Mouse (Mus musculus) lung, embryonic 14.5 days (tissue): ENCODE results near the gene Armc8. TPM values are rescaled to one million over a fixed set of nuclear protein-coding genes. Genes with fewer than 3 reads are reported as not detected.

Experiments used
- ATAC-seq: fragments of 200-750 bp; cut with Nextera tagmentation; 2 replicates; pipeline ENCODE4 v1.8.0; 2017; ENCODE audit warnings: mild to moderate bottlenecking, moderate TSS enrichment, moderate library complexity; ENCODE audit not compliant: insufficient read depth
- DNase-seq: peaks from one replicate; pipeline ENCODE4 v3.0.0-alpha.2; 2015
- H3K27ac ChIP-seq: fragments of 300-500 bp; sonication (generic); 2 replicates; pipeline ENCODE4 v1.5.1; 2014; ENCODE audit warnings: low read depth, mild to moderate bottlenecking, moderate library complexity
- H3K27me3 ChIP-seq: fragments of 300-500 bp; sonication (generic); 2 replicates; pipeline ENCODE4 v1.6.1; 2014; ENCODE audit warnings: low read length, control low read depth; ENCODE audit not compliant: insufficient read depth
- H3K36me3 ChIP-seq: fragments of 300-500 bp; sonication (generic); 2 replicates; pipeline ENCODE4 v1.6.1; 2014; ENCODE audit warnings: control low read depth; ENCODE audit not compliant: insufficient read depth
- H3K4me1 ChIP-seq: fragments of 300-500 bp; sonication (generic); 2 replicates; pipeline ENCODE4 v1.6.1; 2014; ENCODE audit warnings: antibody characterized with exemption, control low read depth; ENCODE audit not compliant: insufficient read depth
- H3K4me2 ChIP-seq: fragments of 300-500 bp; sonication (generic); 2 replicates; pipeline ENCODE4 v1.6.1; 2014; ENCODE audit warnings: mild to moderate bottlenecking
- H3K4me3 ChIP-seq: fragments of 300-500 bp; sonication (generic); 2 replicates; pipeline ENCODE4 v1.5.1; 2014; ENCODE audit warnings: low read depth, low read length
- H3K9ac ChIP-seq: fragments of 300-500 bp; sonication (generic); 2 replicates; pipeline ENCODE4 v1.6.1; 2014
- H3K9me3 ChIP-seq: fragments of 300-500 bp; sonication (generic); 2 replicates; pipeline ENCODE4 v1.6.1; 2016; ENCODE audit warnings: low read depth, low read length, control low read depth
- CTCF ChIP-seq: IDR thresholded peaks from 2 replicates; pipeline ENCODE4 v1.5.1; 2016; ENCODE audit warnings: antibody characterized with exemption, low read depth
- WGBS: fragments of 180-500 bp; shearing (Covaris S2); extraction: QIAGEN DNeasy Blood & Tissue Kit; methylation state at CpG from one replicate; pipeline ENCODE4 v1.1.7; 2014; 5-methylcytosine and 5-hydroxymethylcytosine counted together
- polyA plus RNA-seq: library from polyadenylated mRNA; unstranded; fragments of >200 nt; fragmentation: Nextera tagmentation; extraction: Ambion mirVana; gene quantifications from 2 replicates; pipeline ENCODE4 v1.2.1, GENCODE M21; 2014

Armc8 gene
- polyA plus RNA-seq, 1 experiment from 2014 or later, result 26.6 TPM

GRCm38 (mm10) chr9:99468572-99468971 is 100.1 kb downstream of the Armc8 start:
- WGBS, result 67% methylated on average over 9 of the region's 9 CpGs
- no peak for TF ChIP-seq CTCF
- no peak for ATAC-seq

GRCm38 (mm10) chr9:99464876-99465275 is 103.8 kb downstream of the Armc8 start:
- no peak for TF ChIP-seq CTCF
- Histone ChIP-seq H3K9me3 (no peaks in the 10 kb centered on the region), H3K27ac (no peak overlapping the region), H3K36me3 (no peaks in the 10 kb centered on the region), H3K9ac (no peak overlapping the region), H3K4me1 (no peaks in the 10 kb centered on the region), H3K27me3 (no peaks in the 10 kb centered on the region), H3K4me3 (no peak overlapping the region), H3K4me2 (no peak overlapping the region)
- DNase-seq, result no peak
- WGBS, result 77% methylated on average over 6 of the region's 6 CpGs
- ATAC-seq, result no peak

More at GRCm38 (mm10) chr9:99468572-99468971, 100.1 kb downstream of the Armc8 start:
- Histone ChIP-seq H3K27me3 (no peaks in the 10 kb centered on the region), H3K36me3 (no peaks in the 10 kb centered on the region), H3K4me1 (no peaks in the 10 kb centered on the region), H3K9me3 (no peaks in the 10 kb centered on the region), H3K4me2 (no peak overlapping the region), H3K4me3 (no peak overlapping the region), H3K9ac (no peak overlapping the region), H3K27ac (no peak overlapping the region)
- no peak for DNase-seq

DNA sequence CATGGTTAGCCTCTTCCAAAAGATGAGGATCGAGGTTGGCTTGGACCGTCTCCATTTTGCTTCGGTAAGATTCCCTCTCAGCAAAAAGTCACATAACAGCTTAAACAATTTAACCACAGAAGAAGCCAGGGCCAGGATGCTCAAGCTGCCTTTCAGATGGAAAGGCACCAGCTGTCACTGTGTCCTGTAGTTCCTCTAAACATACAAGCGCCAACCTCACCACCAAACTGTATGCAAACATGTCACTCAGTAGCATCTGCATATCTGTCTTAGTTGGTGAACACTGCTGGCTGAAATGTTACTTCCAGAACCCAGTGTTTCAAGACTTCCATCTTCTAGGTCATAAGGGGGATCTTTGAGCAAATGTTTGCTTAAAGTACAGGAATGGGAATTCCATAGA is 109.0 kb downstream of the Armc8 start:
- H3K27me3 ChIP-seq, result no peaks in the 10 kb centered on the region
- ATAC-seq (no peak), DNase-seq (no peak)
- no peaks in the 10 kb centered on the region for H3K4me1 ChIP-seq
- H3K4me3 ChIP-seq, result no peak overlapping the region
- H3K27ac ChIP-seq, result no peak overlapping the region
- 71% methylated on average over 4 of the region's 4 CpGs for WGBS
- H3K9ac ChIP-seq, result no peak overlapping the region
- no peaks in the 10 kb centered on the region for H3K9me3 ChIP-seq
- H3K36me3 ChIP-seq, result no peaks in the 10 kb centered on the region
- no peak for TF ChIP-seq CTCF
- no peak overlapping the region for H3K4me2 ChIP-seq

DNA sequence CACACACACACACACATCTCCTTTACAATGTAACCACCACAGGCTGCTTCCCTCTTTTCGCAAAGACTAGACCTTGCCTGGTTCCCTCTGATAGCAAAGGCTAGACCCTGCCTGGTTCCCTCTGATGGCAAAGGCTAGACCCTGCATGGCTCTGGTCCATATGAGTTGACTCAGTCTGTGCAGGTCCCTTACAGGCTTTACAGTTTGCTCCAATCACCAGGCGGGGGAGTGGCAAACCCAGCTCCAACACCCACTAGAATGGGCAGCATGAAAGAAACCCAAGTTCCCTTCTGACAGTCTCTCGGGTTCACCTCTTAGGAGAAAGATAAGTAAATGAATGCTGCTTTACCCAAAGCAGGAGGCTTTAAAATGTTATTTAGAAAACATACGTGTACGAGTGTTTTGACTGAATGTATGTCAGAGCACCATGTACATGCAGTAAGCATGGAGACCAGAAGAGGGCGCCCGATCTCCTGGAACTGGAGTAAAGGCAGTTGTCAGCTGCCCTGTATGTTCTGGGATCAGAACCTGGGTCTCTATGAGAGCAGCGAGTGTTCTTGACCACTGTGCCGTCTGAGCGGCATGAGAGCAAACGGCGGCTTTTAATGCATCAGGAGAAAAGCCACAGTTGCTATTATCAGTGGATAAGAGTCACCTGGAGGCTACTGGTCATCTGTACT is 110.0 kb downstream of the Armc8 start:
- no peak overlapping the region for H3K4me2 ChIP-seq
- H3K9me3 ChIP-seq, result no peaks in the 10 kb centered on the region
- no peak overlapping the region for H3K9ac ChIP-seq
- TF ChIP-seq CTCF, result peak; percentile 73
- H3K4me1 ChIP-seq, result no peaks in the 10 kb centered on the region
- no peaks in the 10 kb centered on the region for H3K27me3 ChIP-seq
- H3K36me3 ChIP-seq, result no peaks in the 10 kb centered on the region
- no peak overlapping the region for H3K27ac ChIP-seq
- DNase-seq (peak; percentile 83), ATAC-seq (no peak)
- 43% methylated on average over 12 of the region's 12 CpGs for WGBS
- H3K4me3 ChIP-seq, result no peak overlapping the region

GRCm38 (mm10) chr9:99454211-99454610 is 114.5 kb downstream of the Armc8 start:
- no peak for TF ChIP-seq CTCF
- Histone ChIP-seq H3K9me3 (no peaks in the 10 kb centered on the region), H3K27ac (no peak overlapping the region), H3K36me3 (no peaks in the 10 kb centered on the region), H3K4me1 (no peaks in the 10 kb centered on the region), H3K27me3 (0 out of 2 replicates have a peak, but pooled peaks cover 7% of the 10 kb centered on the region), H3K4me3 (no peak overlapping the region), H3K4me2 (no peak overlapping the region), H3K9ac (no peak overlapping the region)
- WGBS, result 75% methylated on average over 4 of the region's 4 CpGs
- no peak for ATAC-seq
- DNase-seq, result no peak

GRCm38 (mm10) chr9:99451161-99451560 is 117.5 kb downstream of the Armc8 start, which contains the start of gene Nme9:
Gene Nme9 (plus strand): TSS chr9:99451475.
- H3K27me3 ChIP-seq, result 0 out of 2 replicates have a peak, but pooled peaks cover 7% of the 10 kb centered on the region
- peak within 1 kb of the TSS; percentile 28; the same call in 1 of the 2 replicates for H3K4me2 ChIP-seq
- no peak within 1 kb of the TSS for H3K27ac ChIP-seq
- WGBS, result 6% methylated on average over 14 of the region's 14 CpGs
- DNase-seq (peak; percentile 42), ATAC-seq (peak; percentile 74; the same call in 1 of the 2 replicates)
- H3K4me3 ChIP-seq, result no peak within 1 kb of the TSS
- no peaks in the 10 kb centered on the region for H3K9me3 ChIP-seq
- no peaks in the 10 kb centered on the region for H3K36me3 ChIP-seq
- H3K4me1 ChIP-seq, result no peaks in the 10 kb centered on the region
- H3K9ac ChIP-seq, result no peak within 1 kb of the TSS
- TF ChIP-seq CTCF, result no peak

- Histone ChIP-seq H3K36me3 (no peaks in the 10 kb centered on the region), H3K27me3 (0 out of 2 replicates have a peak, but pooled peaks cover 7% of the 10 kb centered on the region), H3K4me2 (no peak overlapping the region), H3K4me3 (no peak overlapping the region), H3K9me3 (no peaks in the 10 kb centered on the region), H3K27ac (no peak overlapping the region), H3K4me1 (no peaks in the 10 kb centered on the region), H3K9ac (no peak overlapping the region)
- peak; percentile 54 for TF ChIP-seq CTCF
- DNase-seq (peak; percentile 61), ATAC-seq (no peak)
- 31% methylated on average over 9 of the region's 9 CpGs for whole genome bisulfite sequencing
Observed at GRCm38 (mm10) chr9:99449886-99450647, 118.6 kb downstream of the Armc8 start.
